Mouse (Mus musculus): ENCODE measurements at regions not wholly inside any gene's neighbourhood (a gene's known extent, or its start where the extent isn't known, plus 50 kb on each side); places are given as distances from the start of the nearest gene placed in this dataset.

DNA sequence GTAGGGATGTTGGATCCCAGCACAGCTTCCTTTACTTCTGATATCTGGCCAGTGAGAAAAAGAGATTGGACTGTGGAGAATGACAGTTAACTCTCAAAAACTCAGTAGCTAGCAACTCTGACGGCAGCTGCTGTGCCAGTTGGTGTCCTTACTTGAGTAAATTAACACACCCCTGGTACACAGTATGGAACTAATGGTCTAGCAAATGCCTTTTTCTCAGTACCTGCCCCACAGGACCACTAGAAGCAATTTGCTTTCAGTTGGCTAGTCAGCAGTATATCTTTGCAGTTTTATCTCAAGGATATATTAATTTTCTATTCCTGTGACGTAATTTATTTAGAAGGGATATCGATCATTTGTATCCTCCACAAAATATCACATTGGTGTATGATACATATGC is 157.6 kb downstream of the Ahr start:
- TF ChIP-seq POLR2A (IDR thresholded peaks at IDR 0.05; ENCODE audit: control insufficient read depth, extremely low read depth, insufficient read depth, low read length, poor library complexity), result no peak
- TF ChIP-seq CTCF (IDR thresholded peaks at IDR 0.05; ENCODE audit: borderline replicate concordance, control insufficient read depth, extremely low read depth, insufficient read depth, low read length, poor library complexity), result no peak
- no peaks in the 10 kb centered on the region for H3K27me3 ChIP-seq (ENCODE audit: control insufficient read depth, insufficient read depth, low read length)
- no peak for DNase-seq
- no peak overlapping the region for H3K27ac ChIP-seq (ENCODE audit: control insufficient read depth, insufficient read depth, low read length)
- H3K4me1 ChIP-seq (replicated peaks; ENCODE audit: control insufficient read depth, insufficient read depth, low read length), result no peaks in the 10 kb centered on the region
- no peak overlapping the region for H3K4me3 ChIP-seq (ENCODE audit: control insufficient read depth, insufficient read depth, low read length)
- no peaks in the 10 kb centered on the region for H3K36me3 ChIP-seq (ENCODE audit: control insufficient read depth, insufficient read depth, low read length)
- WGBS, result 96% methylated on average over 3 of the region's 3 CpGs

DNA sequence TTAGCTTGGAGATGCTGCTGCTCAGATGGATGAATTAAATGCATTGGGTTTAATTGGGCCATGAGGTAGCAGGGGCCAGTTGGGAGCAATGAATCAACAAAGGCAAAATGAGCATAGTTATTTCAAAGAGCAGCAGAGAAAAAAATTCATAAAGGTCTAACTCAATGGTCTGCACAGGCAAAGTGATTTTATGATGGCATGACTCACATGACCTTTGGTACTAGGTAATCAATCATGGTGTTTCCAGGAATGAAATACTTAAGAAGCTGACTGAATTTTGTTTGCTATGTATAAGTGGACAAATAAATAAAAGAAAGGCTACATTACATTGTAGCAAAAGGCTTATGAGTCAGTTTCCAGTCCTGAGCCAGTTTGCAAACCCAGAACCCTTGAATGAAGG is 158.5 kb downstream of the Ahr start:
- Histone ChIP-seq H3K4me3 (ENCODE audit: control insufficient read depth, insufficient read depth, low read length) (no peak overlapping the region), H3K4me1 (replicated peaks; ENCODE audit: control insufficient read depth, insufficient read depth, low read length) (no peaks in the 10 kb centered on the region), H3K36me3 (ENCODE audit: control insufficient read depth, insufficient read depth, low read length) (no peaks in the 10 kb centered on the region), H3K27ac (ENCODE audit: control insufficient read depth, insufficient read depth, low read length) (no peak overlapping the region), H3K27me3 (ENCODE audit: control insufficient read depth, insufficient read depth, low read length) (no peaks in the 10 kb centered on the region)
- DNase-seq, result no peak
- TF ChIP-seq POLR2A (IDR thresholded peaks at IDR 0.05; ENCODE audit: control insufficient read depth, extremely low read depth, insufficient read depth, low read length, poor library complexity) (no peak), CTCF (IDR thresholded peaks at IDR 0.05; ENCODE audit: borderline replicate concordance, control insufficient read depth, extremely low read depth, insufficient read depth, low read length, poor library complexity) (no peak)

DNA sequence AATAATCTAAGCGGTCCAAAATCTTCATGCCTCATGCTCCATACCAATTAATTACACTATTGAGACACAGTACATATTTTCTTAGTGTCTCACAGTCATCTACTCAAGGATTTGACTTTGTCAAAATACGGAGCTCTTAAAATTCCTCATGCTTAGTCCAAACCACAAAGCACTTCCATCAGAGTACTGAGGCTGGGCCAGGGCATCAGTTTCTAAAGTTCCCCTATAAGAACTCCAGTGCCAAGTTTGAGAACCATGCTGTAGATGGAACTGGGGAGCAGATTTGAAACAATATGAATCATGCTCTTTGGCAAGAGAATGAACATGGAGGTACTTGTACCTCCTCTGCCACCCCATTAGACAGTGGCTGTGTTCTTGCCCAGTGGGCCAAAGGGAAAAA is 176.9 kb downstream of the Ahr start:
- no peaks in the 10 kb centered on the region for H3K4me1 ChIP-seq (replicated peaks; ENCODE audit: control insufficient read depth, insufficient read depth, low read length)
- WGBS, result 98% methylated on average over 2 of the region's 2 CpGs
- DNase-seq, result no peak
- TF ChIP-seq CTCF (IDR thresholded peaks at IDR 0.05; ENCODE audit: borderline replicate concordance, control insufficient read depth, extremely low read depth, insufficient read depth, low read length, poor library complexity) (no peak), POLR2A (IDR thresholded peaks at IDR 0.05; ENCODE audit: control insufficient read depth, extremely low read depth, insufficient read depth, low read length, poor library complexity) (no peak)
- H3K36me3 ChIP-seq (ENCODE audit: control insufficient read depth, insufficient read depth, low read length), result no peaks in the 10 kb centered on the region
- H3K27me3 ChIP-seq (ENCODE audit: control insufficient read depth, insufficient read depth, low read length), result no peaks in the 10 kb centered on the region
- H3K4me3 ChIP-seq (ENCODE audit: control insufficient read depth, insufficient read depth, low read length), result no peak overlapping the region
- H3K27ac ChIP-seq (ENCODE audit: control insufficient read depth, insufficient read depth, low read length), result no peak overlapping the region

DNA sequence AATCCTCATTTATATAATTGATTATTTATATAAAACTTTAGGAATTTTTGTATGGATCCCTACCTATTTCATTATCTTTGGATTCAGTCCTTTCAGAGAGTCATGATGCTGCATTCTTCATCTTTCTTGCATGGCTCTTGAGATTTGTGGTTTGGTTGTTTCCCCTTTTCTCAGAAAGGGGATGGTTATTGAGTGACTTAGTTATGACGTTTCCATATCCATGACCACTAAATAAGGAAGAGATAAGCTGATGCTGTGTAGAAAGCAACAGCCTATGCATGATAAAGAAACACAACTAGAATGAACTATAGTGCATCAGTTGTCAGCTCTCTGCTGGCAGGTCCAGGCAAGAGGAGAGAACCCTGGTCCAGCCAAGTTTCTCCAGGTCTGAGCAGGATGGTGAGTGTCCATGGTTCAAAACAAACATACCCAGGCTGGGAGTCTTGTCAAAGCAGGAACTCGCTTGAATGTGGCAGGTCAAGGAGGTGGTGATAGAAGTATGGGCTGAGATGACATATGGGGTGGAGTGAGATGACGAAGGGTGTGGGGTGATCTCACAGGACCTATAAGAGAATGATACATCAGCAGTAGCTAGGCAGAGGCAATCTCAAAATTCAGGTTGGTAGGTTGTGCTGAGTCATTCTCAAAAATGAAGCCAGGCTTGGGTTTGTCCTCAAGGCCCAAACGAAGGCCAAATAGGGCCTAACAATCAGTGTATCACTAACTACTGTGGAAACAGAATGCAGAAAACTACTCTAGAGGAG is 196.5 kb downstream of the Ahr start:
- H3K4me3 ChIP-seq (ENCODE audit: control insufficient read depth, insufficient read depth, low read length), result no peak overlapping the region
- no peaks in the 10 kb centered on the region for H3K4me1 ChIP-seq (replicated peaks; ENCODE audit: control insufficient read depth, insufficient read depth, low read length)
- no peak for TF ChIP-seq CTCF (IDR thresholded peaks at IDR 0.05; ENCODE audit: borderline replicate concordance, control insufficient read depth, extremely low read depth, insufficient read depth, low read length, poor library complexity)
- TF ChIP-seq POLR2A (IDR thresholded peaks at IDR 0.05; ENCODE audit: control insufficient read depth, extremely low read depth, insufficient read depth, low read length, poor library complexity), result no peak
- H3K36me3 ChIP-seq (ENCODE audit: control insufficient read depth, insufficient read depth, low read length), result no peaks in the 10 kb centered on the region
- H3K27me3 ChIP-seq (ENCODE audit: control insufficient read depth, insufficient read depth, low read length), result no peaks in the 10 kb centered on the region
- no peak for DNase-seq
- 70% methylated on average over 4 of the region's 4 CpGs for WGBS
- H3K27ac ChIP-seq (ENCODE audit: control insufficient read depth, insufficient read depth, low read length), result no peak overlapping the region

DNA sequence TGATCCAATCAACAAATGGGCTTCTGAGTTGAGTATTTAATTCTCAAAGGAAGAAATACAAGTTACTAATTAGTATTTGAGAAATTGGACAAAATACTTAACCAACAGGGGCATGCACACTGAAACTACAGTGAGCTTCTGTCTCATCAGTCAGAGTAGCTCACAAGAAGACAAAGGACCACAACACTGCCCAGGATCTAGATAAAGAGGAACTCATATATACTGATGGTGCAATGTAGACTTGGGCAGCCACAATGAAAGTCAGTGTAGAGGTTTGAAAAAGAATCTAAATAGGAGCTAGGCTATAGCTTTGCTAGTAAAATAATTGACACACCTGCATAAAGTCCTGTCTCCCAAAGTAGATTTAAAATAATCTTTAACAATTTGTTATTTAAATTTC is 198.5 kb downstream of the Ahr start:
- H3K27ac ChIP-seq (ENCODE audit: control insufficient read depth, insufficient read depth, low read length), result no peak overlapping the region
- TF ChIP-seq CTCF (IDR thresholded peaks at IDR 0.05; ENCODE audit: borderline replicate concordance, control insufficient read depth, extremely low read depth, insufficient read depth, low read length, poor library complexity), result no peak
- TF ChIP-seq POLR2A (IDR thresholded peaks at IDR 0.05; ENCODE audit: control insufficient read depth, extremely low read depth, insufficient read depth, low read length, poor library complexity), result no peak
- no peak overlapping the region for H3K4me3 ChIP-seq (ENCODE audit: control insufficient read depth, insufficient read depth, low read length)

DNA sequence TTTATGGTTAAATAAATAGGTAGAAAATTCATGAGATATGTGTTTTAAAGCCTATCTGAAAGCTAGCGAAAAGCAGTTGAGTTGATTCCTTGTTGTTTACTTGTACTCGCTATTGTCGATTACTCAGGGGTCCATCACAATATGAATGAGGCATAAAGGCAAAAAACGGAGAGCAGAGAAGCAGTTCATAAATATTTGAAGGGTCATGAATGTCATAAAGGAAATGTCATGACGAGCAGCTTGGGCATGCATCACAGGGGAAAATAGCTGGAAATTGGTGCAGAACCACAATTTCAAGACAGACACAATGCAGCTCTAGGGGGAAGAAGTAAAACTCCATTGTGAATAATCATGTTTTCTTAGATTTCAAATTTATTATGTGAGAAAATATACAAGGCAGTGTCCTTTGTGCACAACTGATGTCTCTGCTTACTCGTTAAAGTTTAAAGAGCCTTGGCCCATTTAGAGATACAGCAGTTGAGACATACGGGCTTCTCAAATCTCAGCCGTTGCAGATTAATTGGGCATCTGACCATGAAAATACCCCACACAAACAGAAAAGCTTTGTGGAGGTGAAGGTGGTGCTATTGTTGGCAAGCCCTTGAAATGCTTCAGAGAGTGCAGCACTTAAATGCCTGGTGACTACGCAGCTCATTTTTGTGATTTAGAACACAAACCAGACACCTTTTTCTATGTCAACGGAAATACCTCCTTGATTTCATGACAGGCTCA is 200.3 kb downstream of the Ahr start:
- Histone ChIP-seq H3K36me3 (ENCODE audit: control insufficient read depth, insufficient read depth, low read length) (no peaks in the 10 kb centered on the region), H3K4me3 (ENCODE audit: control insufficient read depth, insufficient read depth, low read length) (no peak overlapping the region), H3K4me1 (replicated peaks; ENCODE audit: control insufficient read depth, insufficient read depth, low read length) (no peaks in the 10 kb centered on the region), H3K27me3 (ENCODE audit: control insufficient read depth, insufficient read depth, low read length) (no peaks in the 10 kb centered on the region), H3K27ac (ENCODE audit: control insufficient read depth, insufficient read depth, low read length) (no peak overlapping the region)
- DNase-seq, result no peak
- TF ChIP-seq CTCF (IDR thresholded peaks at IDR 0.05; ENCODE audit: borderline replicate concordance, control insufficient read depth, extremely low read depth, insufficient read depth, low read length, poor library complexity) (no peak), POLR2A (IDR thresholded peaks at IDR 0.05; ENCODE audit: control insufficient read depth, extremely low read depth, insufficient read depth, low read length, poor library complexity) (no peak)
- WGBS, result 93% methylated on average over 10 of the region's 10 CpGs

More for the DNA sequence above, 198.5 kb downstream of the Ahr start:
- Histone ChIP-seq H3K4me1 (replicated peaks; ENCODE audit: control insufficient read depth, insufficient read depth, low read length) (no peaks in the 10 kb centered on the region), H3K36me3 (ENCODE audit: control insufficient read depth, insufficient read depth, low read length) (no peaks in the 10 kb centered on the region), H3K27me3 (ENCODE audit: control insufficient read depth, insufficient read depth, low read length) (no peaks in the 10 kb centered on the region)
- no peak for DNase-seq

Data from thymus, adult 2 months (tissue).